Comparison of ENCODE assay signal across 12 mouse cellular contexts in the genomic region with DNA sequence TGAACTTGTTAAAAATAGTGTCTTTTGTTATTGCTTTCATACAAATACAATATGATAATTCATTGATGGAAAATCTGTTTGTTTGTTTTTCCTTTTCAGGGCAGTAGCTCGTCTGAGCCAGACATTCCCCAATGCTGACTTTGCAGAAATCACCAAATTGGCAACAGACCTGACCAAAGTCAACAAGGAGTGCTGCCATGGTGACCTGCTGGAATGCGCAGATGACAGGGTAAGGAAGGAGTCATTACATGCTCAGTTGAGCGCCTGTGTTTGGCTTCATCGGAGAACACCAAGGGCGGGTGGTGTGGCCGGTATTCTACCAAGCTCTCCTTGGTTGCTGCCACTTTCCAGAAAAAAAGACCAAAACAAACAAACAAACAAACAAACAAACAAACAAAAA. TPM values are rescaled to one million over a fixed set of nuclear protein-coding genes. Genes with fewer than 3 reads are reported as not detected.
DNase-seq lines count a peak whose midpoint lies in the region; ATAC-seq and TF ChIP-seq lines count a peak whose summit lies in the region.
"Had no signal": no experiment of that assay in that cellular context is flagged by ENCODE, and none has a peak within 500 bp of the region (broad histone marks: within the 10 kb centered on the region; RNA-seq: fewer than 3 reads in every experiment).

No protein-coding gene starts in this region.

- H3K4me2 ChIP-seq in kidney, embryonic 16.5 days (replicated peaks; ENCODE audit: low read depth, low read length) = no peak overlapping the region
- no peak overlapping the region for H3K4me2 ChIP-seq in neural tube, embryonic 11.5 days (ENCODE audit: low read depth)
- H3K4me2 ChIP-seq: hindbrain, embryonic 15.5 days; limb, embryonic 15.5 days had no signal

- WGBS in lung, adult 2 months = 51% methylated on average over 6 of the region's 6 CpGs
- WGBS in kidney, embryonic 16.5 days = 9% methylated on average over 6 of the region's 6 CpGs
- WGBS in neural tube, embryonic 11.5 days = 11% methylated on average over 6 of the region's 6 CpGs

- TF ChIP-seq POLR2A in lung, adult 2 months (IDR thresholded peaks at IDR 0.05; ENCODE audit: borderline replicate concordance, extremely low read depth, low read depth, low read length) = no peak

- H3K4me3 ChIP-seq in lung, adult 2 months (replicated peaks; ENCODE audit: extremely low read depth, low read depth, low read length) = no peak overlapping the region
- H3K4me3 ChIP-seq in kidney, embryonic 16.5 days (ENCODE audit: low read length) = no peak overlapping the region
- no peak overlapping the region for H3K4me3 ChIP-seq in neural tube, embryonic 11.5 days (ENCODE audit: low read depth, low read length)
- H3K4me3 ChIP-seq: hindbrain, embryonic 15.5 days; limb, embryonic 15.5 days; myocyte had no signal

- H3K27me3 ChIP-seq in kidney, embryonic 16.5 days (ENCODE audit: insufficient read depth, low read length) = 0 out of 2 replicates have a peak, but pooled peaks cover 2% of the 10 kb centered on the region
- H3K27me3 ChIP-seq in neural tube, embryonic 11.5 days (ENCODE audit: control insufficient read depth, insufficient read depth, low read length) = no peaks in the 10 kb centered on the region
- H3K27me3 ChIP-seq: hindbrain, embryonic 15.5 days; limb, embryonic 15.5 days had no signal

- ATAC-seq in kidney, embryonic 16.5 days (ENCODE audit: low FRiP score, low TSS enrichment) = peak; percentile 94
- ATAC-seq in neural tube, embryonic 11.5 days (ENCODE audit: insufficient read depth, low FRiP score, low TSS enrichment) = peak; percentile 61; the same call in 1 of the 2 replicates
- ATAC-seq in monocyte, adult 5-6 weeks (replicated peaks; ENCODE audit: insufficient number of reproducible peaks, low FRiP score, low TSS enrichment, poor library complexity, severe bottlenecking) = no peak

- H3K4me1 ChIP-seq in lung, adult 2 months (ENCODE audit: control insufficient read depth, insufficient read depth, low read length) = no peaks in the 10 kb centered on the region
- peaks cover 7% of the 10 kb centered on the region; the same call in 1 of the 2 replicates for H3K4me1 ChIP-seq in kidney, embryonic 16.5 days (ENCODE audit: insufficient read depth, low read length)
- H3K4me1 ChIP-seq in neural tube, embryonic 11.5 days (ENCODE audit: control insufficient read depth, insufficient read depth, low read length) = no peaks in the 10 kb centered on the region
- H3K4me1 ChIP-seq: hindbrain, embryonic 15.5 days; limb, embryonic 15.5 days had no signal

- peak; percentile 5 for DNase-seq in adrenal gland, adult 2 months
- DNase-seq in adrenal gland, adult 8-10 months = no peak
- peak; percentile 7 to 28 for DNase-seq in lung, adult 18-20 months
- no peak for DNase-seq in lung, adult 2 months
- DNase-seq in neural tube, embryonic 11.5 days (ENCODE audit: low spot score) = peak; percentile 39
- DNase-seq in gastrocnemius, postnatal 10 days = no peak
- DNase-seq: spleen, adult 18-20 months had no signal

- TF ChIP-seq CTCF in lung, adult 2 months (IDR thresholded peaks at IDR 0.05; ENCODE audit: insufficient read depth, low read length) = no peak

- no peaks in the 10 kb centered on the region for H3K36me3 ChIP-seq in kidney, embryonic 16.5 days (ENCODE audit: insufficient read depth, low read length)
- H3K36me3 ChIP-seq in neural tube, embryonic 11.5 days (ENCODE audit: control insufficient read depth, insufficient read depth, low read length) = no peaks in the 10 kb centered on the region
- H3K36me3 ChIP-seq: hindbrain, embryonic 15.5 days; limb, embryonic 15.5 days had no signal

- no peaks in the 10 kb centered on the region for H3K9me3 ChIP-seq in kidney, embryonic 16.5 days (ENCODE audit: low read length)
- H3K9me3 ChIP-seq in neural tube, embryonic 11.5 days (ENCODE audit: control insufficient read depth, low read length) = no peaks in the 10 kb centered on the region
- H3K9me3 ChIP-seq: hindbrain, embryonic 15.5 days; limb, embryonic 15.5 days had no signal

- no peak overlapping the region for H3K27ac ChIP-seq in kidney, embryonic 16.5 days (ENCODE audit: low read length)
- H3K27ac ChIP-seq in neural tube, embryonic 11.5 days (ENCODE audit: low read depth, low read length) = no peak overlapping the region
- H3K27ac ChIP-seq: hindbrain, embryonic 15.5 days; limb, embryonic 15.5 days had no signal

- no peak overlapping the region for H3K9ac ChIP-seq in kidney, embryonic 16.5 days (replicated peaks; ENCODE audit: low read length)
- no peak overlapping the region for H3K9ac ChIP-seq in neural tube, embryonic 11.5 days (ENCODE audit: low read length)
- H3K9ac ChIP-seq: hindbrain, embryonic 15.5 days; limb, embryonic 15.5 days had no signal

RNA-seq across cellular contexts. Expression of gene Alb, which starts 6.5 kb away (rescaled TPM):
- total RNA-seq in adrenal gland, adult 2 months (2021) = 100 to 1,000 TPM in 1 of 2 experiments, 1 to 10 TPM in 1; 3.0 to 232 TPM
- 0.35 and 6.5 TPM in 2 replicates for polyA plus RNA-seq in adrenal gland, adult 2 months (2012; rRNA removed)
- total RNA-seq in adrenal gland, adult 8-10 months (2022) = 10 to 100 TPM in 2 of 4 experiments, 1 to 10 TPM in 2; 1.6 to 22.6 (median 9.2) TPM
- polyA plus RNA-seq in lung, adult 2 months (2012; rRNA removed) = 4.1 and 12.4 TPM in 2 replicates
- polyA plus RNA-seq in kidney, embryonic 16.5 days (2015; fragmentation: Nextera tagmentation; extraction: Ambion mirVana) = 15.6 and 20.6 TPM in 2 replicates
- polyA plus RNA-seq in neural tube, embryonic 11.5 days (2014; fragmentation: Nextera tagmentation; extraction: Ambion mirVana) = 0.50 and 0.92 TPM in 2 replicates
- total RNA-seq in monocyte, adult 5-6 weeks (2017) = not detected in 3 replicates
- total RNA-seq in gastrocnemius, postnatal 10 days (2021) = 10 to 100 TPM in 1 of 2 experiments, 1 to 10 TPM in 1; 1.8 to 37.5 TPM
- polyA plus RNA-seq: myocyte had no signal

RNA-seq across cellular contexts. Expression of gene Afp, which starts 23.3 kb away (rescaled TPM):
- not detected for total RNA-seq in adrenal gland, adult 2 months (2021)
- polyA plus RNA-seq in adrenal gland, adult 2 months (2012; rRNA removed) = not detected in 2 replicates
- not detected for total RNA-seq in adrenal gland, adult 8-10 months (2022)
- 0.26 and 0.54 TPM in 2 replicates for polyA plus RNA-seq in lung, adult 2 months (2012; rRNA removed)
- polyA plus RNA-seq in kidney, embryonic 16.5 days (2015; fragmentation: Nextera tagmentation; extraction: Ambion mirVana) = 122 and 139 TPM in 2 replicates
- polyA plus RNA-seq in neural tube, embryonic 11.5 days (2014; fragmentation: Nextera tagmentation; extraction: Ambion mirVana) = 2.7 and 5.0 TPM in 2 replicates
- 0.78 TPM in 1 of 3 replicates, not detected in the others for total RNA-seq in monocyte, adult 5-6 weeks (2017)
- 1 to 10 TPM in 1 of 2 experiments, not detected in 1; 1.4 TPM for total RNA-seq in gastrocnemius, postnatal 10 days (2021)

RNA-seq across cellular contexts. Expression of gene Afm, which starts 51.5 kb away (rescaled TPM):
- total RNA-seq in adrenal gland, adult 2 months (2021) = 1 to 10 TPM in 1 of 2 experiments, not detected in 1; 1.1 TPM
- not detected in 2 replicates for polyA plus RNA-seq in adrenal gland, adult 2 months (2012; rRNA removed)
- total RNA-seq in adrenal gland, adult 8-10 months (2022) = under 1 TPM in 2 of 4 experiments, not detected in 2; 0.12 to 0.35 TPM
- not detected in 2 replicates for polyA plus RNA-seq in lung, adult 2 months (2012; rRNA removed)
- 11.6 and 12.8 TPM in 2 replicates for polyA plus RNA-seq in kidney, embryonic 16.5 days (2015; fragmentation: Nextera tagmentation; extraction: Ambion mirVana)
- polyA plus RNA-seq in neural tube, embryonic 11.5 days (2014; fragmentation: Nextera tagmentation; extraction: Ambion mirVana) = not detected in 2 replicates
- total RNA-seq in monocyte, adult 5-6 weeks (2017) = not detected in 3 replicates
- under 1 TPM in 1 of 2 experiments, not detected in 1; 0.23 TPM for total RNA-seq in gastrocnemius, postnatal 10 days (2021)
- polyA plus RNA-seq: hindbrain, embryonic 15.5 days; limb, embryonic 15.5 days; myocyte had no signal

Comparison
In these comparisons a context has a peak if more than half of its experiments do, and no peak if none do; other contexts are left out.
1. DNase-seq: peak in adrenal gland, adult 2 months (single experiment), lung, adult 18-20 months (2 of 2) and neural tube, embryonic 11.5 days (single experiment); none in adrenal gland, adult 8-10 months (single experiment), lung, adult 2 months (single experiment) and gastrocnemius, postnatal 10 days (single experiment).